Mouse (Mus musculus) heart, embryonic 16.5 days (tissue): ENCODE results near the gene Mgmt. TPM values are rescaled to one million over a fixed set of nuclear protein-coding genes. Genes with fewer than 3 reads are reported as not detected.

ENCODE experiments used
- ATAC-seq: fragments of 200-750 bp; cut with Nextera tagmentation; replicated peaks from 2 replicates; pipeline ENCODE4 v1.8.0; 2017; ENCODE audit warnings: moderate number of reproducible peaks; ENCODE audit not compliant: insufficient read depth, low FRiP score; ENCODE audit errors: extremely low read depth
- H3K27ac ChIP-seq: fragments of 300-500 bp; sonication (generic); 2 replicates; pipeline ENCODE4 v1.5.1; 2014; ENCODE audit warnings: mild to moderate bottlenecking, low read length, control low read depth, moderate library complexity
- H3K27me3 ChIP-seq: fragments of 300-500 bp; sonication (generic); 2 replicates; pipeline ENCODE4 v1.6.1; 2014; ENCODE audit warnings: low read length, mixed read lengths; ENCODE audit not compliant: control insufficient read depth, insufficient read depth
- H3K36me3 ChIP-seq: fragments of 300-500 bp; sonication (generic); 2 replicates; pipeline ENCODE4 v1.6.1; 2014; ENCODE audit not compliant: control insufficient read depth, insufficient read depth
- H3K4me1 ChIP-seq: fragments of 300-500 bp; sonication (generic); 2 replicates; pipeline ENCODE4 v1.6.1; 2014; ENCODE audit warnings: low read length, mixed read lengths; ENCODE audit not compliant: control insufficient read depth, insufficient read depth
- H3K4me2 ChIP-seq: fragments of 300-500 bp; sonication (generic); 2 replicates; pipeline ENCODE4 v1.6.1; 2014; ENCODE audit warnings: low read depth, mild to moderate bottlenecking, control low read depth, low read length
- H3K4me3 ChIP-seq: fragments of 300-500 bp; sonication (generic); 2 replicates; pipeline ENCODE4 v1.5.1; 2014; ENCODE audit warnings: mild to moderate bottlenecking, control low read depth, low read length
- H3K9ac ChIP-seq: fragments of 300-500 bp; sonication (generic); 2 replicates; pipeline ENCODE4 v1.6.1; 2014; ENCODE audit warnings: low read length, control low read depth
- H3K9me3 ChIP-seq: fragments of 300-500 bp; sonication (generic); replicated peaks from 2 replicates; pipeline ENCODE4 v1.6.1; 2016; ENCODE audit warnings: low read length; ENCODE audit not compliant: control insufficient read depth
- WGBS: fragments of 180-500 bp; shearing (Covaris S2); extraction: QIAGEN DNeasy Blood & Tissue Kit; methylation state at CpG from one replicate; pipeline ENCODE4 v1.1.7; 2014; 5-methylcytosine and 5-hydroxymethylcytosine counted together
- polyA plus RNA-seq: library from polyadenylated mRNA; unstranded; fragments of >200 nt; fragmentation: Nextera tagmentation; extraction: Ambion mirVana; gene quantifications from 2 replicates; pipeline ENCODE4 v1.2.1, GENCODE M21; 2015

The Mgmt gene
- polyA plus RNA-seq, 1 experiment from 2014 or later = 7.7 TPM

GRCm38 (mm10) chr7:136945697-136946096, 51.3 kb downstream of the Mgmt start:
- Histone ChIP-seq H3K36me3 (no peaks in the 10 kb centered on the region), H3K4me2 (peak overlapping the region; percentile 39), H3K27me3 (no peaks in the 10 kb centered on the region), H3K9ac (0 out of 2 replicates have a peak overlapping the region, but pooled peaks have one; percentile 18), H3K4me1 (peaks cover 6% of the 10 kb centered on the region), H3K27ac (0 out of 2 replicates have a peak overlapping the region, but pooled peaks have one; percentile 42), H3K4me3 (no peak overlapping the region), H3K9me3 (no peaks in the 10 kb centered on the region)
- 29% methylated on average over 10 of the region's 10 CpGs for WGBS
- peak; percentile 56 for ATAC-seq

GRCm38 (mm10) chr7:136946131-136946530, 51.7 kb downstream of the Mgmt start:
- Histone ChIP-seq H3K9me3 (no peaks in the 10 kb centered on the region), H3K4me2 (peak overlapping the region; percentile 39), H3K4me1 (peaks cover 6% of the 10 kb centered on the region), H3K36me3 (no peaks in the 10 kb centered on the region), H3K9ac (no peak overlapping the region), H3K27me3 (no peaks in the 10 kb centered on the region), H3K27ac (no peak overlapping the region), H3K4me3 (no peak overlapping the region)
- no peak for ATAC-seq
- 45% methylated on average over 9 of the region's 9 CpGs for WGBS

DNA sequence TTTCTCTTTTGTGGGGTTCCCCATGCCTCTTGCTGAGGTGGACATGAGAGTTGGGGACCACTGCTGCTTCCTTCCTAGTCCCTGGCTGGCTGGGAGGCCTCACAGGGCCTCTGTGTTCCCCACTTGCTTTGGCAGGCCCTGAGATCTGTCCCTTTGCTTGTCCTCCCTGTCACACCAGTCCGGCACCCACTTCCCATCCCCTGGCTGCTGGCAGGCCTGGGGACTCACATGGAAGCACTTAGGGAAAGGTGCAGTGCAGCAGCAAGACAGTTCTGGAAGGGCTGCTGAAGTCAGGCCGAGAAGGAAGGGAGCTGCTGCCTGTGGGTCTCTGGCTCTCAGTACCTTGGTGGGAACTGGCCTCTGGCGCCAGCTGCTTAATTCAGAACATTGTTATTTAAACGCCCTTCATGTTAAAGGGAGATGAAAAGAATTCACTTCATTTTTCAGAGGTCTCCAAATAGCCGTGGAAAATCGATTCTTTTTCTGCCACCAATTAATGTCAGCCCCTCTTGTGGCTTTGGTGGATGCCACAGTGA, 53.9 kb downstream of the Mgmt start:
- Histone ChIP-seq H3K27me3 (no peaks in the 10 kb centered on the region), H3K9me3 (no peaks in the 10 kb centered on the region), H3K27ac (no peak overlapping the region), H3K36me3 (no peaks in the 10 kb centered on the region), H3K4me2 (no peak overlapping the region), H3K4me3 (no peak overlapping the region), H3K9ac (no peak overlapping the region), H3K4me1 (peaks cover 6% of the 10 kb centered on the region)
- ATAC-seq = no peak
- 74% methylated on average over 6 of the region's 6 CpGs for WGBS

DNA sequence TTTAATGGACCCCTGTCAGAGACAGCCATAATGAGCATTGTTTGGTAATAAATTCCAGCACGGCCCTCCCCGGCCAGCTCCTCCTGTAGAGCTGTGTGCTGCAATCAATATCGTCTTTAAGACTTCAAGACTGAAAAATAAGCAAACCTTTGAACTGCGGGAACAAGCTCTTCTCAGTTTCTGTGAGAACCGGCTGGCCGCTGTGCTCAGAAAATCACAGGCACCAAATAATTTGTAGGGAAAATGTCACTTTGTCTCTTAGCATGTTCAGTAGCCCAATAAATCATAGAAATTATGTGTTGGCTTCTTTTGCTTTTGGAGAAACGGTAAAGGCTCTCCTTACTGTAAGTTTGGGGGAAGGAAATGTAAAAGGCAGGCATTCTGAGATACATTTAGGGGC, 58.2 kb downstream of the Mgmt start:
- Histone ChIP-seq H3K4me1 (no peaks in the 10 kb centered on the region), H3K4me2 (no peak overlapping the region), H3K4me3 (no peak overlapping the region), H3K9me3 (no peaks in the 10 kb centered on the region), H3K27ac (no peak overlapping the region), H3K9ac (no peak overlapping the region), H3K36me3 (no peaks in the 10 kb centered on the region), H3K27me3 (no peaks in the 10 kb centered on the region)
- 70% methylated on average over 7 of the region's 7 CpGs for WGBS
- no peak for ATAC-seq

GRCm38 (mm10) chr7:136953251-136953650, 58.8 kb downstream of the Mgmt start:
- no peak overlapping the region for H3K4me3 ChIP-seq
- WGBS = 49% methylated on average over 3 of the region's 3 CpGs
- no peaks in the 10 kb centered on the region for H3K4me1 ChIP-seq
- H3K36me3 ChIP-seq = no peaks in the 10 kb centered on the region
- no peak overlapping the region for H3K4me2 ChIP-seq
- H3K9ac ChIP-seq = no peak overlapping the region
- no peaks in the 10 kb centered on the region for H3K9me3 ChIP-seq
- H3K27ac ChIP-seq = no peak overlapping the region
- no peaks in the 10 kb centered on the region for H3K27me3 ChIP-seq
- no peak for ATAC-seq

DNA sequence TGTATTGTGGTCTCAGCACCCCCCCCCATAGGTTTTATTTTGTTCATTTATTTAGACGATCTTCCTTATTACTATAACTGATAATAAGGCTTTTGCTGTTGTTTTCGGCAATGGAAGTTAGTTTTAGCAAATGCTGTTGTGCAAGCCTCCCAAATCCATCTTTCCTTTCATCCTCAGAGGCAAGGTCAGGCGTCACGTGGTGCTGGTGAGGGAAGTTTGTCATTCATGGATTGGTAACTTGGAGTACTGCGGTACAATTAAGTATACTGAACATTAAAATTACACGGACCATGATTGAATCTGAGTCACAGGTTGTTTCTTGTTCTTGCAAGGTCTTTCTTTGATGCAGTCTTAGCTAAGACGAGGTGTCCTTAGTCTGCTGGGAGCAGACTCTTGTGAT, 77.9 kb downstream of the Mgmt start:
- no peak overlapping the region for H3K9ac ChIP-seq
- H3K9me3 ChIP-seq = no peaks in the 10 kb centered on the region
- H3K27ac ChIP-seq = no peak overlapping the region
- no peak overlapping the region for H3K4me2 ChIP-seq
- no peaks in the 10 kb centered on the region for H3K4me1 ChIP-seq
- no peaks in the 10 kb centered on the region for H3K36me3 ChIP-seq
- H3K27me3 ChIP-seq = no peaks in the 10 kb centered on the region; the same call in 1 of the 2 replicates
- no peak for ATAC-seq
- H3K4me3 ChIP-seq = no peak overlapping the region
- 90% methylated on average over 7 of the region's 7 CpGs for WGBS

GRCm38 (mm10) chr7:136975001-136975400, 80.6 kb downstream of the Mgmt start:
- ATAC-seq = no peak
- Histone ChIP-seq H3K27me3 (no peaks in the 10 kb centered on the region; the same call in 1 of the 2 replicates), H3K4me2 (no peak overlapping the region), H3K36me3 (no peaks in the 10 kb centered on the region), H3K9ac (no peak overlapping the region), H3K4me1 (no peaks in the 10 kb centered on the region), H3K9me3 (no peaks in the 10 kb centered on the region), H3K4me3 (no peak overlapping the region), H3K27ac (no peak overlapping the region)
- 85% methylated on average over 5 of the region's 5 CpGs for WGBS

DNA sequence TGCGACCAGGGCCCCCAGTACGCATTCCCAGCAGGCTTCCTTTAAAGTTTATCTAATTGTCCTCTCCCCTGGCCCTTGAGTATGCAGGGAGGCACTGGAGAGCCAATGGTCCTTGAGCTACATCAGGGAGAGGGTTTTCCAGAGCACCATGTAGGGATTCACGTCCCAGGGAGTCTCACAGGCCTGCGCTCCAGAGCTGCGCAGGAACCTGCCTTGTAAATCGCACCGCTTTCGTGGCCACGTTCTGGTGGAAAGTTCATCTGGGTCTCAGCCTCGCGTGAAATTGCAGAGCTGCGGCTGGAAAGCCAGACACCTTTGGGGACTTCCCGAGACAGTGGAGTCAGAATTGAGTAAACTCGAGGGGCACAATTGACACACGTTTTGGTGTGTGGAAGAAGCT, 103.0 kb downstream of the Mgmt start:
- Histone ChIP-seq H3K9ac (no peak overlapping the region), H3K27me3 (no peaks in the 10 kb centered on the region), H3K36me3 (no peaks in the 10 kb centered on the region), H3K4me3 (no peak overlapping the region), H3K27ac (no peak overlapping the region), H3K4me2 (no peak overlapping the region), H3K9me3 (no peaks in the 10 kb centered on the region), H3K4me1 (peaks cover 6% of the 10 kb centered on the region; the same call in 1 of the 2 replicates)
- 82% methylated on average over 15 of the region's 15 CpGs for WGBS
- no peak for ATAC-seq

GRCm38 (mm10) chr7:137000703-137001102, 106.3 kb downstream of the Mgmt start:
- Histone ChIP-seq H3K4me1 (peaks cover 6% of the 10 kb centered on the region; the same call in 1 of the 2 replicates), H3K9me3 (no peaks in the 10 kb centered on the region), H3K9ac (no peak overlapping the region), H3K27ac (no peak overlapping the region), H3K27me3 (no peaks in the 10 kb centered on the region), H3K4me3 (no peak overlapping the region), H3K4me2 (no peak overlapping the region), H3K36me3 (no peaks in the 10 kb centered on the region)
- ATAC-seq = no peak
- 83% methylated on average over 11 of the region's 11 CpGs for WGBS
